Mouse (Mus musculus) kidney, adult 2 months (tissue): ENCODE data around the gene Olfr1396. TPM values are rescaled to one million over a fixed set of nuclear protein-coding genes. Genes with fewer than 3 reads are reported as not detected.
A peak's percentile ranks its signal among the peaks of the same experiment; 100 is the strongest.

Experiments used
- DNase-seq: peaks from one replicate; pipeline ENCODE4 v3.0.0; 2021
- H3K27ac ChIP-seq: fragments of 200-500 bp; 2 replicates; pipeline ENCODE4 v1.5.1; 2012; ENCODE audit warnings: low read depth, low read length, control low read depth, inconsistent platforms; ENCODE audit not compliant: insufficient read depth
- H3K27me3 ChIP-seq: fragments of 200-500 bp; replicated peaks from 2 replicates; pipeline ENCODE4 v1.6.1; 2012; ENCODE audit warnings: mild to moderate bottlenecking, moderate library complexity, low read length, inconsistent platforms; ENCODE audit not compliant: control insufficient read depth, insufficient read depth
- H3K36me3 ChIP-seq: fragments of 200-500 bp; 2 replicates; pipeline ENCODE4 v1.6.1; 2012; ENCODE audit warnings: mild to moderate bottlenecking, moderate library complexity, low read length, inconsistent platforms; ENCODE audit not compliant: control insufficient read depth, insufficient read depth
- H3K4me1 ChIP-seq: fragments of 200-500 bp; 2 replicates; pipeline ENCODE4 v1.6.1; 2011; ENCODE audit warnings: low read length; ENCODE audit not compliant: control insufficient read depth, insufficient read depth
- H3K4me3 ChIP-seq: fragments of 200-500 bp; 2 replicates; pipeline ENCODE4 v1.5.1; 2011; ENCODE audit warnings: mild to moderate bottlenecking, low read depth, low read length, control low read depth; ENCODE audit not compliant: insufficient read depth
- CTCF ChIP-seq: fragments of 200-500 bp; conservative IDR thresholded peaks from 2 replicates; pipeline ENCODE4 v1.5.1; 2011; ENCODE audit warnings: low read depth, mild to moderate bottlenecking, control low read depth, low read length, moderate library complexity, mixed read lengths; ENCODE audit not compliant: insufficient read depth, insufficient read length
- POLR2A ChIP-seq: fragments of 200-500 bp; IDR thresholded peaks from one replicate; pipeline ENCODE4 v1.6.1; 2011; ENCODE audit warnings: low read depth, low read length, control low read depth
- WGBS: fragments of 180-500 bp; shearing (Covaris S2); methylation state at CpG from one replicate; pipeline ENCODE4 v1.1.7; 2018; 5-methylcytosine and 5-hydroxymethylcytosine counted together
- polyA plus RNA-seq: library from polyadenylated mRNA; depleted of rRNA; stranded (reverse); fragments of >200 nt; gene quantifications from 2 replicates; pipeline ENCODE4 v1.2.3, GENCODE M21; 2012; rRNA removed

Olfr1396 gene
- 2.7 and 4.1 TPM in 2 replicates for polyA plus RNA-seq

- Histone ChIP-seq H3K4me1 (no peaks in the 10 kb centered on the region), H3K36me3 (no peaks in the 10 kb centered on the region), H3K27ac (peak within 1 kb of the TSS; percentile 31; the same call in 1 of the 2 replicates), H3K4me3 (no peak within 1 kb of the TSS), H3K27me3 (no peaks in the 10 kb centered on the region)
- no peak for DNase-seq
- TF ChIP-seq POLR2A (no peak), CTCF (no peak)
These were observed at the start of gene Olfr1396 for GRCm38 (mm10) chr11:49114774-49115173. Olfr1396 (minus strand) TSS chr11:49114874.

GRCm38 (mm10) chr11:49156821-49157814 is 42.4 kb upstream of the Olfr1396 start:
- Histone ChIP-seq H3K4me1 (no peaks in the 10 kb centered on the region), H3K36me3 (no peaks in the 10 kb centered on the region), H3K4me3 (no peak overlapping the region), H3K27me3 (no peaks in the 10 kb centered on the region), H3K27ac (no peak overlapping the region)
- WGBS, result 78% methylated on average over 2 of the region's 2 CpGs
- DNase-seq, result no peak
- TF ChIP-seq POLR2A (no peak), CTCF (no peak)

GRCm38 (mm10) chr11:49154077-49154476 is 39.4 kb upstream of the Olfr1396 start, which contains the start of gene Olfr1394:
Olfr1394 (plus strand) TSS chr11:49154377.
- WGBS, result 63% methylated on average over 1 of the region's 1 CpGs
- TF ChIP-seq CTCF (no peak), POLR2A (no peak)
- H3K27ac ChIP-seq, result no peak within 1 kb of the TSS

GRCm38 (mm10) chr11:49141974-49142373 is 27.3 kb upstream of the Olfr1396 start, which contains the start of gene Olfr1395:
Olfr1395 (plus strand) TSS chr11:49142274.
- H3K27me3 ChIP-seq, result no peaks in the 10 kb centered on the region
- H3K4me1 ChIP-seq, result no peaks in the 10 kb centered on the region
- no peak within 1 kb of the TSS for H3K4me3 ChIP-seq
- H3K27ac ChIP-seq, result no peak within 1 kb of the TSS
- H3K36me3 ChIP-seq, result no peaks in the 10 kb centered on the region
- TF ChIP-seq CTCF (no peak), POLR2A (no peak)
- no peak for DNase-seq
- WGBS, result 92% methylated on average over 6 of the region's 6 CpGs

More at GRCm38 (mm10) chr11:49154077-49154476, 39.4 kb upstream of the Olfr1396 start, which contains the start of gene Olfr1394:
- Histone ChIP-seq H3K4me3 (no peak within 1 kb of the TSS), H3K4me1 (no peaks in the 10 kb centered on the region), H3K27me3 (no peaks in the 10 kb centered on the region), H3K36me3 (no peaks in the 10 kb centered on the region)
- peak; percentile 29 for DNase-seq

GRCm38 (mm10) chr11:49124169-49124568 is 9.5 kb upstream of the Olfr1396 start:
- 87% methylated on average over 2 of the region's 2 CpGs for WGBS
- Histone ChIP-seq H3K36me3 (no peaks in the 10 kb centered on the region), H3K4me1 (peaks cover 7% of the 10 kb centered on the region; the same call in 1 of the 2 replicates), H3K27me3 (no peaks in the 10 kb centered on the region), H3K4me3 (no peak overlapping the region), H3K27ac (no peak overlapping the region)
- DNase-seq, result no peak
- TF ChIP-seq CTCF (no peak), POLR2A (no peak)

GRCm38 (mm10) chr11:49119635-49120034 is 5.0 kb upstream of the Olfr1396 start:
- H3K4me1 ChIP-seq, result no peaks in the 10 kb centered on the region
- no peak overlapping the region for H3K27ac ChIP-seq
- H3K27me3 ChIP-seq, result no peaks in the 10 kb centered on the region
- TF ChIP-seq CTCF (no peak), POLR2A (no peak)
- WGBS, result 66% methylated on average over 3 of the region's 3 CpGs
- H3K4me3 ChIP-seq, result no peak overlapping the region
- peak; percentile 52 for DNase-seq
- no peaks in the 10 kb centered on the region for H3K36me3 ChIP-seq

- 53% methylated on average over 2 of the region's 2 CpGs for WGBS
- TF ChIP-seq CTCF (no peak), POLR2A (no peak)
- DNase-seq, result peak; percentile 17
- Histone ChIP-seq H3K36me3 (no peaks in the 10 kb centered on the region), H3K27ac (no peak overlapping the region), H3K27me3 (no peaks in the 10 kb centered on the region), H3K4me3 (no peak overlapping the region), H3K4me1 (no peaks in the 10 kb centered on the region)
These were observed 516 bp downstream of the Olfr1396 start for GRCm38 (mm10) chr11:49114158-49114557.
